Mouse (Mus musculus) cerebellum, postnatal 25 days (tissue): ENCODE results near the gene Cnot10.
A peak's percentile ranks its signal among the peaks of the same experiment; 100 is the strongest.

Source experiments
- DNase-seq, 2 experiments: peaks; one replicate each; pipeline ENCODE4 v3.0.0; 2021; ENCODE audit warnings: mixed read lengths in 2 of 2

The Cnot10 gene

GRCm38 (mm10) chr9:114639839-114640646 lies at the start of gene Cnot10:
Gene Cnot10 (minus strand): TSS chr9:114640184.
- peak; percentile 97 to 99 for DNase-seq

- no peak for DNase-seq
Observed at GRCm38 (mm10) chr9:114688953-114689407, 49.0 kb upstream of the Cnot10 start.

- peak; percentile 99 to 100 for DNase-seq
Observed at GRCm38 (mm10) chr9:114688252-114688952, 48.4 kb upstream of the Cnot10 start, which contains the start of gene Dync1li1. Gene Dync1li1 (plus strand): TSS chr9:114688790.

- DNase-seq = no peak
Observed at GRCm38 (mm10) chr9:114687639-114688038, 47.7 kb upstream of the Cnot10 start.

- DNase-seq = no peak
Observed at GRCm38 (mm10) chr9:114686245-114686644, 46.3 kb upstream of the Cnot10 start.

- no peak for DNase-seq
Observed at GRCm38 (mm10) chr9:114682193-114682592, 42.2 kb upstream of the Cnot10 start.

- DNase-seq = peak; percentile 54 to 57
Observed at GRCm38 (mm10) chr9:114680531-114680930, 40.5 kb upstream of the Cnot10 start.

- peak; percentile 77 to 81 for DNase-seq
Observed at GRCm38 (mm10) chr9:114679944-114680343, 40.0 kb upstream of the Cnot10 start.

- DNase-seq = no peak
Observed at GRCm38 (mm10) chr9:114678576-114678975, 38.6 kb upstream of the Cnot10 start.

GRCm38 (mm10) chr9:114673626-114674025 lies 33.6 kb upstream of the Cnot10 start:
- peak in 1 of 2 experiments; percentile 34 for DNase-seq

- DNase-seq = peak; percentile 72 to 74
Observed at GRCm38 (mm10) chr9:114672703-114673561, 32.9 kb upstream of the Cnot10 start.

- DNase-seq = no peak
Observed at GRCm38 (mm10) chr9:114671946-114672345, 32.0 kb upstream of the Cnot10 start.

- no peak for DNase-seq
Observed at GRCm38 (mm10) chr9:114669011-114669410, 29.0 kb upstream of the Cnot10 start.

GRCm38 (mm10) chr9:114668047-114668446 lies 28.1 kb upstream of the Cnot10 start:
- DNase-seq = no peak

- DNase-seq = no peak
Observed at GRCm38 (mm10) chr9:114666858-114667257, 26.9 kb upstream of the Cnot10 start.

GRCm38 (mm10) chr9:114663782-114664181 lies 23.8 kb upstream of the Cnot10 start:
- no peak for DNase-seq

GRCm38 (mm10) chr9:114661991-114662390 lies 22.0 kb upstream of the Cnot10 start:
- no peak for DNase-seq

GRCm38 (mm10) chr9:114660983-114661382 lies 21.0 kb upstream of the Cnot10 start:
- DNase-seq = no peak

- no peak for DNase-seq
Observed at GRCm38 (mm10) chr9:114660506-114660905, 20.5 kb upstream of the Cnot10 start.

GRCm38 (mm10) chr9:114656701-114657100 lies 16.7 kb upstream of the Cnot10 start:
- DNase-seq = no peak

- no peak for DNase-seq
Observed at GRCm38 (mm10) chr9:114655356-114655755, 15.4 kb upstream of the Cnot10 start.

GRCm38 (mm10) chr9:114650938-114651634 lies 11.1 kb upstream of the Cnot10 start:
- DNase-seq = no peak
